Mouse (Mus musculus) left cerebral cortex, adult 9 months (tissue): ENCODE data around the gene Plpp6.
A peak's percentile ranks its signal among the peaks of the same experiment; 100 is the strongest.
"Not testable (repeated sequence)": the region's sequence is repeated elsewhere in the genome, so short reads cannot be mapped to it uniquely, and the experiment has no call there.

Experiments
- DNase-seq, 2 experiments: peaks; one replicate each; pipeline ENCODE4 v3.0.0; 2022; ENCODE audit warnings: low spot score in 2 of 2

Gene Plpp6

GRCm38 (mm10) chr19:28982617-28983016, 18.9 kb downstream of the Plpp6 start:
- no peak for DNase-seq

DNA sequence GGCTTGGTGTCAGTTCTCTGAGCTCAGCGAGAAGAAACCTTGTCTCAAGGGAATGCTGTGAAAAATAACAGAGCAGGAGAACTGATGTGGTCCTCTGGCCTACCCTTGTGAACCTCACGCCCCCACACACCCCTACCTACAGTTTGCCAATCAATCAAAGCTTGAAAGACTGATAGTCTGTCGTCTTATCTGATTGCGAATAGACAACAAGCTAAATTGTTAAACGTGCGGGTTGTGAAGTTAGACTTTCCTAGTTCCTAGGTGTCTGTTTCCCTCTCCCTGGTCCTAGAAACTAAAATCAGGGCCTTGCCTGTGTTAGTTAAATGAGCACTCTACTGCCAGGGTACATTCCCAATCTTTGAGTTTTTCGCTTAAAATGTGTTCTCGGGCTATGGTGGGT, 25.8 kb downstream of the Plpp6 start:
- DNase-seq = no peak

DNA sequence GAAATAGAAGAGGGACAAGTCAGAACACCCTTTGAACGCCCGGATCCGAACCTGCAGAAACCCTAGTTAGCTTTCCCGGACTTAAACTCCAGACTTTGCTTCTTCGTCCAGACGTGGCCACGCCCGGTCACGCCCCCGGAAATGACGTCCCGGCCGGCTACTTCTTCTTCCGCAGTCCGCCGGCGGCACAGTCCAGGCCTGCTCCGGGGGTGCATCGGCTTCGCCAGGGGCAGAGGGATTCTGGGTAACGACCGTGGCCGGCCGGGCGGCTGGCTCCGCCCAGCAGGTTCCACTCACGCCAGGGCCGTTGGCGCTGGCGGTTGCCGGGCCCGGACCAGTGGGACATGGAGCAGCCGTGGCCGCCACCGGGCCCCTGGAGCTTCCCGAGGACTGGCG, 26.4 kb downstream of the Plpp6 start, which contains the start of gene Cdc37l1:
Cdc37l1 (plus strand) TSS at position 159 of the 396 bp plus-strand sequence.
- peak; percentile 83 to 98 for DNase-seq

DNA sequence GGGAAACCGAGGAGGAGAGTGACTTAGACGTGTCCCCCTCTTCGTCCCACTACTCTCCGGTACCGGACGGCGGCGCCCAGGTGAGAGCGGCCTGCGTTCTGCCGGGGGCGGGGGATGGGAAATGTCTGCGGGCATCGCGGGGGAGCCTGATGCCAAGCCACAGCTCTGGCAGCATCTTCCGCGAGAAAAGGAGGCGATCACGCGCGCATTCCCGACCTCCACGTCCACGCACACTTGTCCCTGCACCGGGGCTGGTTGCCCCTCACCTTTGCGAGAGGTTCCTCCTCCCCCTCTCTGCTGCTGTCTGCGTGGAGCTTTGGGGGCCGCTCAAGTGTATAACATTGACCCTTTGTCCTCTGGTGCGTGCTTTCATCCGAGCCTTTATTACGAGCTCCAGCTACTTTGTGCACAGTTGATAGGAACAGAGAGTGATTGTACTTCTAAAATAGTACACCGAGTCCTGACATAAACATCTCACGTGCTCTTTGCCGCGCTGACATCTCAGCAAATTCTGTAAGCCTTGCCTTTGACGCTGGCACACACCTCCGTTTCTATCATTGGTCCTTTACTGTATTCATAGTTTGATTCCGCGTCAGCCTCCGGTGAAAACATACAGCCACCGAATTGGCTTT, 27.0 kb downstream of the Plpp6 start:
- peak in 1 of 2 experiments; percentile 47 for DNase-seq

DNA sequence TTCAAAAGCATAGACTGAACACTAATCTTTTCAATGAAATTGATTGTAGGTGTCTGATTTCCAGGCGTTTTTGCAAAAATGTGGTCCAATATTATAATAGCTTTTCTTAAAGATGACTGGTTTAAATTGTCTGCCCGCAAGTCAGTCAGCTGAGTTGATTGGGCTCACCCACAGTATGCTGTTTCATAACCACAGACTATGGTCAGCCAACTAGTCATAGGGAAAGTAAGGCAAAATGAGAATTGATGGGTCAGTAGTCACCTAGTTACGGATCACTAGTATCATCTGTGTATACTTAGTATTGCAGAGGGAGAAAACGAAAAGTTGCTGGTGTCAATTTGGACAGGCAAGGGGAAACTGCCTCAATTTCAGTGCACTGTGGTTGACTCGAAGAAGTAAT, 27.6 kb downstream of the Plpp6 start:
- DNase-seq = no peak

- DNase-seq = peak; percentile 54 to 62
These were observed 31.1 kb downstream of the Plpp6 start for GRCm38 (mm10) chr19:28994870-28995269.

- DNase-seq = no peak
These were observed 31.6 kb downstream of the Plpp6 start for GRCm38 (mm10) chr19:28995366-28995765.

GRCm38 (mm10) chr19:28997976-28998630, 34.4 kb downstream of the Plpp6 start:
- no peak for DNase-seq

DNA sequence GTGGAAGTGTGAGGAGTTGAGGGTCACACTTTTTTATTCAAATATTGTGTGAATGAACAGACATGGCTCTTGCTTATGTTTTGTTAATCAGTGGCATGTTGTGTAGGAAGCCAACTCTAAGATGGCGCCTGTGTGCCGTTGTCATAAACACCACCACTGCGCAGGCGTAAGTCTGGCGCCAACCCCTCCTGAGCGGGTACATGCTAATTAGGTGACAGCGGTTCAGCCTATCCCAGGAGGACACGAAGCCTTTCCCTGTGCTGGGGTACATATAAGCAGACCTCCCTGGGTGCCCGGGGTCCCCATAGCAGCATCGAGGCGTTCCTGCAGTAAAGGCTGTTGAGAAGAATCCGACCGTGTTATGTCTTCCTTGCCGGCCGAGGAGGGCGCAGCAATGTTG, 36.6 kb downstream of the Plpp6 start:
- not testable (repeated sequence) for DNase-seq

GRCm38 (mm10) chr19:29008069-29008706, 44.4 kb downstream of the Plpp6 start:
- DNase-seq = no peak

DNA sequence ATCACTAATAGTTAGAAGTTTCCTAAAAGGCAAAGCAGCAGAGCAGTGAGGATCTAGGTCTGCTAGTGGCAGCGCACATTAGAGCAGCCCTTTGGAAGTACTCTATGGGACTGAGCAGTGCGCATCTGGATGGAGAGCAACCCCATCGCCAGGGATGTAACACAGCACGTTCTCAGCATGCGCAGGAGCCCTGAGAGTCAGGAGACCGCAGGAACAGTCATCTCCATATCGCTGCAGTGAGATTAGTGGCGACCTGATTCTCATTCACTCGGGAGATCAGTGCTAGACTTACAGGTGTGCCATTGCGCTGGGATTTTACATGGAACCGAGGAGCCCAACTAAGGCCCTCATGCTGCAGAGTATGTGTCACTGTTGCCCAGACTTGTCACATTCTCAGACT, 45.3 kb downstream of the Plpp6 start:
- no peak for DNase-seq

GRCm38 (mm10) chr19:29011355-29011990, 47.7 kb downstream of the Plpp6 start:
- no peak for DNase-seq

GRCm38 (mm10) chr19:29014466-29015055, 50.8 kb downstream of the Plpp6 start:
- DNase-seq = no peak

GRCm38 (mm10) chr19:29015410-29016203, 51.9 kb downstream of the Plpp6 start:
- DNase-seq = no peak

DNA sequence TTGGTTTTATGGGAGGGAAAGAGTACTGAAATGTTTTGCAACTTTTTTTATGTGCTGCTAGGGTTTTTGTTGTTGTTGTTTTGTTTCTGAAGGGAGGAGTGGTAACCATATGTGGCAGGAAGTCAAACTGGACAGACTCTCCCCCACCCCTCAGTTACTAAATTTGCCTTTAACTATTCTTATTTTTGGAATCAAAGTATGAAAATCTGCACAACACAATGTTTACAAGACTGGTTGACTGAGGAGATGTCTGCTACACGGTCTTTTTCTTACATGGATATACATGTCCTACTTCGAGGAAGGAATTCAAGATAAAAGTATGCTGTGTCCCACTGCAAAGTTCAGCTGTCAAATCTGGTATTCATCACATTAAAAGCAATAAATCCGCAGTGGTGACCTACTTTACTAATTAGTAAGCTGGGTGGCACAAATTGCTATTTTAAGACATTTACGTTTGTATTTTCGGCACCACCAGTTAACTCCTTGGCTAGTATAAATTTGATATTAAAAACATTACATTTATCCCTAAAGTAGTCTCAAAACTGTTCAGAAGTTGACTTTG, 52.5 kb downstream of the Plpp6 start:
- DNase-seq = no peak
